Mouse (Mus musculus): Measurements from ENCODE around the gene Cep170.

DNA sequence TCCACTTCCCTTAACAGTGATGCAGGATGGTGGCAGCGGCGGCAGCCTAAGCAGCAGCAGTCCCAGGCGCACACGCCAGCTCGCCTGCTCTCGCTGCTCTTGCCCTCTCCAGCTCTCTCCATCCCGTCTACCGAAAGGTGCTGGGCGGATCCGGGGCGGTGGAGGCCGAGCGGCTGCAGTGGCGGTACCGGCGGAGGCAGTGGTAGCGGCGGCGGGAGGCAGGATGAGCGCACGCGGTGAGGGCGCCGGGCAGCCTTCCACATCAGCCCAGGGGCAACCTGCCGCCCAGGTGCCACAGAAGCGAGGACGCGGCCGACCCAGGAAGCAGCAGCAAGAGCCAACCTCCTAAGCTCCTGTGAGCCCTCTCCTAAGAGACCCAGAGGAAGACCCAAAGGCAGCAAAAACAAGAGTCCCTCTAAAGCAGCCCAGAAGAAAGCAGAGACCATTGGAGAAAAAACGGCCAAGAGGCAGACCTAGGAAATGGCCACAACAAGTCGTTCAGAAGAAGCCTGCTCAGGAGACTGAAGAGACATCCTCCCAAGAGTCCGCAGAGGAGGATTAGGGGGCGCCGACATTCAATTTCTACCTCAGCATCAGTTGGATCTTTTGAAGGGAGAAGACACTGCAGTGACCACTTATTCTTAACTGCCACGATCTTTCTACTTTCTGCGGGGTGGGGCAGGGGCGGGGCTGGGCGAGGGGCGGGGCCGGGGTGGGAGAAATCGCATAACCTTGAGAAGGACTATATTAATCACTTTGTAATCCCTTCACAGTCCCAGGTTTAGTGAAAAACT lies 21.8 kb upstream of the Cep170 start:
- TF ChIP-seq POLR2A (IDR thresholded peaks at IDR 0.05; ENCODE audit: extremely low read depth, insufficient read depth, low read length), result no peak
- TF ChIP-seq CTCF (IDR thresholded peaks at IDR 0.05; ENCODE audit: extremely low read depth, insufficient read depth, low read length), result no peak

Measured in cortical plate, adult 2 months (tissue).